Mouse (Mus musculus): Measurements from ENCODE around the gene Sirpa. TPM values are rescaled to one million over a fixed set of nuclear protein-coding genes. Genes with fewer than 3 reads are reported as not detected.

Sirpa gene
- not detected for polyA plus RNA-seq (2017; shearing (Covaris generic))

GRCm38 (mm10) chr2:129592459-129593140 lies at the start of gene Sirpa:
TSS of gene Sirpa (plus strand) at chr2:129592835.

Other genes with a start within 250 kb of the Sirpa start
- not detected for gene Il1b, start 221.7 kb upstream of the Sirpa start, polyA plus RNA-seq (2017; shearing (Covaris generic))
- not detected for gene F830045P16Rik, start 56.2 kb upstream of the Sirpa start, polyA plus RNA-seq (2017; shearing (Covaris generic))
- not detected for gene Pdyn, start 107.0 kb downstream of the Sirpa start, polyA plus RNA-seq (2017; shearing (Covaris generic))
- gene Stk35, start 207.7 kb downstream of the Sirpa start, polyA plus RNA-seq (2017; shearing (Covaris generic)): 3.4 TPM

Data from effector memory CD4-positive, alpha-beta T cell, adult 7 months (primary cell).